Mouse (Mus musculus): ENCODE data around the gene Ptf1a.

Ptf1a gene

GRCm38 (mm10) chr2:19445871-19446501 lies 523 bp downstream of the Ptf1a start:
- POLR2A ChIA-PET = interaction anchor here in 1 of 4 experiments (1.0 to 1.7 kb wide), 5 partner anchors 10 to 30 kb away, joined by 3 to 6 read pairs (median 4); no protein-coding TSS in a partner anchor
- CTCF ChIA-PET = no interaction called here

- CTCF ChIA-PET = no interaction called here
Observed at GRCm38 (mm10) chr2:19446746-19447145, 1.3 kb downstream of the Ptf1a start.

GRCm38 (mm10) chr2:19448042-19448700 lies 2.7 kb downstream of the Ptf1a start:
- ChIA-PET CTCF (interaction anchor here in 2 of 4 experiments (0.9 to 1.3 kb wide), 2 partner anchors 16 to 34 kb away, joined by 3 read pairs; no protein-coding TSS in a partner anchor), POLR2A (interaction anchor here in 1 of 4 experiments (1.4 kb wide), 1 partner anchor 16 kb away, joined by 3 read pairs; no protein-coding TSS in a partner anchor)

More at GRCm38 (mm10) chr2:19446746-19447145, 1.3 kb downstream of the Ptf1a start:
- POLR2A ChIA-PET = interaction anchor here in 1 of 4 experiments (1.0 to 1.7 kb wide), 3 partner anchors 11 to 31 kb away, joined by 3 to 6 read pairs (median 3); no protein-coding TSS in a partner anchor

- ChIA-PET CTCF (interaction anchor here in 1 of 4 experiments (1.1 kb wide), 1 partner anchor 13 kb away, joined by 3 read pairs; no protein-coding TSS in a partner anchor), POLR2A (no interaction called here)
Observed at GRCm38 (mm10) chr2:19449308-19449707, 3.8 kb downstream of the Ptf1a start.

- POLR2A ChIA-PET = no interaction called here
- CTCF ChIA-PET = no interaction called here
Observed at GRCm38 (mm10) chr2:19452531-19453055, 7.1 kb downstream of the Ptf1a start.

GRCm38 (mm10) chr2:19455228-19455627 lies 9.8 kb downstream of the Ptf1a start:
- ChIA-PET POLR2A (no interaction called here), CTCF (no interaction called here)

DNA sequence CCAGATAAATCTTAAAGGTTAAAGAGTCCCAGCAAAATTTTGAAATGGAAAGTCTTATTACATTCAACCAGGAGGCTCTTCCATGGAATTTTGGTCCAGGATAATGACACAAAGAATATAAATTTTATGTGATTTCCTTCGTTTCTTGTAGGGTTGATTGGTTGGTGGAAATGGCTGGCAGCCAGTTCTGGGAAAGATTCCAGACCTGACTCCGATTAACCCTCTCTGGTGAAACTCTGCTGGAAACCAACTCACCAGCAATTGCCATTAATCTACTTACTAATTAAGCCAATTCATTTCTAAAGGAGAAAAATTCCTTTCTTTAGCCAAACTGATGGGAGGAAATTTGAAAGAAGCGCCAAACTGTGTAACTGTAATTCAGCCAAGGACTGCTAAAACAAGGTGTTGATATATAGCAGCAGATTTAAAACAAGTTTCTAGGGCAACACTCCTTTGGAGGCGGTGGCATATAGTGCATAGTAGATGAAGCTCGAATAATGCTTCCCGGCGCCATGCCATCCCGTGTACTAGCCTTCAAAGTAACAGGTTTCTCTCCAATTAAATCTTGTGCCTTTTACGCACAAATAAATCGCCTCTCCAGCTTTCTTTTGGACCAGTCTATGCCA lies 10.5 kb downstream of the Ptf1a start:
- ChIA-PET POLR2A (no interaction called here), CTCF (no interaction called here)

DNA sequence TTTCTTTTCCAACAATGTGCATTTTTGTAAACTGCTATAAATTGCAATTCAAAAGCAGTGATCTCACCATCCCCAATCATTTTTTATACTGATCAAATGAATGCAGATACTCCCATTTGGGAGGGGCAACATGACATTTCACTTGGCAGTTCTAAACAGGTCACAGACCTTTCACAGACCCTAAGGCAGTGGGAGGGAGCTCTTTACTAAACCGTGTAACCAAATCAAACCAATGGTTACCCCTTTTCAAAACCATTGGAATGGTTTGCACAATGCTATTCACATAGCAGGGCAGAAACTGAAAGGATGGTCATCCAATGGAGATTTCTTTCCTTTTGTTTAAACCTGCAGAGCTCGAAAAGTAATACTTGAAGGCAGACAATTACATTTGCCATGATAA lies 13.3 kb downstream of the Ptf1a start:
- CTCF ChIA-PET = no interaction called here
- POLR2A ChIA-PET = no interaction called here

DNA sequence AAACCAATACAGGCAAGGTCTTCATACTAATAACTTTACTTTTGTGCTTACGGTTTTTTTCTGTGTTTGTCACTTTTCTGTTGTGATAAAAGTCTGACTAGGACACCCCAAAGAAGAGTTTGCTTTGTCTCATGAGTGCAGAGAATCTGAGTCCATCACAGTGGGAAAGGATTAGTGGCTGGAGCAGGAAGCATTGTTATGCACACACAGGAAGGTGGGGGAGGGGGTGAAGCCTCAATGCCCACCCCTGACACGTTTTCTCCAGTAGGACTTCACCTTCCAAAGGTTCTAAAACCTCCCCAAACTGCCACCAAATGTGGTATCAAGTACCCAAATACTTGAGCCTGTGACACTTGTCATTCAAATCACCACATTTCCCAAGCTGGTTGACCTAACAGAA lies 16.5 kb downstream of the Ptf1a start:
- POLR2A ChIA-PET = no interaction called here
- CTCF ChIA-PET = no interaction called here

DNA sequence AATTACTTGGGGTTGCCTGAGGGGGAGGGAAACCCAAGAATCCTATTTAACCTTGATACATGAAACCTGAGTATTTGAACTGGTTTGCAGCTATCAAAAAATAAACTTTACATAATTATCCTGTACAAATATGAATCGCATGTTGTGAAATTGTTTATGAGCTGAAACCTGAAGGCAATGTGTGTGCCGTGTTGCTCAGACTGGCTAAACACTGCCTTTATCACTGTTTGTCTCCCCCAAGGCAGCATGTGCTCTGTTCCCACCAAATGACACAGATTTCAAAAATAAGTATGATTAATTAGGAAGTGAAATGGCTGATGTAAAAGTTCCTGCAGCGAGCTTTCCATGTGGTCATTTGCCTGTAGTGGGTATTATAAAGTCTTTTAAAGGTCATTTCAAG lies 44.8 kb downstream of the Ptf1a start:
- POLR2A ChIA-PET = no interaction called here
- CTCF ChIA-PET = no interaction called here

Data from embryonic stem cell, embryonic (primary cell).